Mouse (Mus musculus) left cerebral cortex, postnatal 4 days (tissue): Measurements from ENCODE around the gene She. TPM values are rescaled to one million over a fixed set of nuclear protein-coding genes. Genes with fewer than 3 reads are reported as not detected.

ENCODE experiments used
- DNase-seq: peaks from one replicate; pipeline ENCODE4 v3.0.0-alpha.2; 2022
- intact Hi-C: fragments of 180-260 bp; cut with DNase I; formaldehyde crosslinking; loops from one replicate; pipeline ENCODE4 v1.15.1; 2025
- total RNA-seq, 2 experiments: library from RNA; stranded (reverse); gene quantifications; 2 replicates each; pipeline ENCODE4 v1.2.3; 2021

Gene She
- total RNA-seq, 2 experiments from 2014 or later = 3.0 to 3.4 TPM

GRCm38 (mm10) chr3:89880036-89880851, 49.1 kb downstream of the She start:
- intact Hi-C loops = no loop called here
- DNase-seq = no peak

- intact Hi-C loops = no loop called here
- no peak for DNase-seq
These were observed 51.5 kb downstream of the She start for GRCm38 (mm10) chr3:89882556-89883181.

GRCm38 (mm10) chr3:89883582-89884041, 52.4 kb downstream of the She start:
- intact Hi-C loops = no loop called here
- no peak for DNase-seq

GRCm38 (mm10) chr3:89885766-89886165, 54.6 kb downstream of the She start:
- intact Hi-C loops = no loop called here
- no peak for DNase-seq

GRCm38 (mm10) chr3:89887582-89888230, 56.5 kb downstream of the She start:
- DNase-seq = no peak
- intact Hi-C loops = no loop called here

- DNase-seq = no peak
- intact Hi-C loops = no loop called here
These were observed 58.8 kb downstream of the She start for GRCm38 (mm10) chr3:89889841-89890430.

- DNase-seq = no peak
- intact Hi-C loops = no loop called here
These were observed 60.5 kb downstream of the She start for GRCm38 (mm10) chr3:89891696-89892095.

- intact Hi-C loops = no loop called here
- DNase-seq = no peak
These were observed 61.4 kb downstream of the She start for GRCm38 (mm10) chr3:89892517-89893106.

- intact Hi-C loops = no loop called here
- no peak for DNase-seq
These were observed 65.4 kb downstream of the She start for GRCm38 (mm10) chr3:89896571-89896970.

- DNase-seq = no peak
- intact Hi-C loops = no loop called here
These were observed 66.1 kb downstream of the She start for GRCm38 (mm10) chr3:89897204-89897796.

GRCm38 (mm10) chr3:89898011-89898410, 66.8 kb downstream of the She start:
- no peak for DNase-seq
- intact Hi-C loops = no loop called here

- no peak for DNase-seq
- intact Hi-C loops = no loop called here
These were observed 67.8 kb downstream of the She start for GRCm38 (mm10) chr3:89898870-89899510.

GRCm38 (mm10) chr3:89899511-89899908, 68.3 kb downstream of the She start:
- intact Hi-C loops = no loop called here
- no peak for DNase-seq

GRCm38 (mm10) chr3:89907846-89908245, 76.7 kb downstream of the She start:
- no peak for DNase-seq
- intact Hi-C loops = no loop called here

Other genes starting within 250 kb of the She start
- gene Adar, start 116.3 kb upstream of the She start, total RNA-seq = 100 to 1,000 TPM; 102 to 106 TPM
- gene Chrnb2, start 66.7 kb upstream of the She start, total RNA-seq = 10 to 100 TPM; 28.4 to 29.2 TPM
- 10 to 100 TPM; 74.5 to 79.3 TPM for gene Ube2q1, start 57.8 kb upstream of the She start, total RNA-seq
- 1 to 10 TPM; 1.8 to 1.9 TPM for gene Il6ra, start 81.8 kb downstream of the She start, total RNA-seq
- 10 to 100 TPM; 80.1 to 86.5 TPM for gene Atp8b2, start 132.1 kb downstream of the She start, total RNA-seq
- gene Hax1, start 167.4 kb downstream of the She start, total RNA-seq = 10 to 100 TPM; 55.0 to 60.9 TPM
- gene 4933434E20Rik, start 220.3 kb downstream of the She start, total RNA-seq = 10 to 100 TPM; 72.3 to 83.5 TPM
- 100 to 1,000 TPM; 212 to 217 TPM for gene Ubap2l, start 221.3 kb downstream of the She start, total RNA-seq
- 100 to 1,000 TPM; 291 to 310 TPM for gene Tpm3, start 241.3 kb downstream of the She start, total RNA-seq